Mouse (Mus musculus): ENCODE results near the gene Pdzrn3.

Pdzrn3 gene

DNA sequence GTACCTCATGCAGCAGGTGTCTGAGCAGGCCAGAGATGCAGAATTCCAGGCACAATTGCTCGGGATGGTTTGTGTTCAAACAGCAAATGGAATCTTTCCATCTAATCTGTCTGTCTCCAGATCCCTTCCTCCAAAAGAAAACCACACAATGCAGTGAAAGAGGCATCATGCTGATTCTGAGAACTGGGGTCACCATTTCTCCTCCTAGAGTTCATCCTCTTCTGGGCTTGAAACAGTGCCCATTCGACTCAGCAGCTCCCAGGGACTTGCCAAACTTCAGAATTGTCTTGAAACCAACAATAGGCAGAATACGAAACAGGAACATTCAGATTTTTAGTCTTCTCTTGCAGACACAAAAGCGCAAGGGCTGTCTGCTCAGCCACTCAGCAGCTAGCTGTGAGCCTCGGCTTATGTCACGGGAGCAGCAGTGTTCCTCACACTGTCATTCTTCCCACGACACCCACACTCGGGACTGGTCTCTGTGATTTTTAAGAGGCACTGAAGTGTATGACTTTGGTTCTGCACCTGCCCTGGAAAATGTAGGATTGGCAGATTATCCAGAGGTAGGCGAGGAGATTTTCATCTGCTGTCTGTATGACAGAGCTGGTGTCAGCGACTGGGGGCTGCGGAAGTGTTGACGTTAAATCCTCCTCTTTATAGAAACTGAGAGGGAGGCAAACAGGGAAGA, 125.6 kb downstream of the Pdzrn3 start:
- no peak for DNase-seq

DNA sequence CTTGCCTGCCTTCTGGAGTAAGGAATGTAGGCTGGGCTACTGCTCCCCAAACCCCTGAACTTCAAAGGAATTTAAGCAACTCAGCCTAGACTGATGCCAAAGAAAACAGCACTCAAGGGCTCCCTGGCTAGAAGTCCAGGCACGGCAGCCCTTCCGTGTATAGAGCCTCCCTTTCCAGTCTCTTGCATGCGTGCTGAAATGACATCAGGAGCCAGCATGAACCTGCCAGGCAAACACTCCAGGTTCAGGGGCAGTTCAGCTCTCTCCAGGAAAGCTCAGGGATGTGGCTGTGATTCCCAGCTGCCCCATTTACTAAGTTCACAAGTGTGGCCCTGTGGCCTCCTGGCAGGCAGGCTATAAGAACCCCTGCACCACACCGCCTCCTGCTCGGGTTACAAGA, 126.5 kb downstream of the Pdzrn3 start:
- no peak for DNase-seq

DNA sequence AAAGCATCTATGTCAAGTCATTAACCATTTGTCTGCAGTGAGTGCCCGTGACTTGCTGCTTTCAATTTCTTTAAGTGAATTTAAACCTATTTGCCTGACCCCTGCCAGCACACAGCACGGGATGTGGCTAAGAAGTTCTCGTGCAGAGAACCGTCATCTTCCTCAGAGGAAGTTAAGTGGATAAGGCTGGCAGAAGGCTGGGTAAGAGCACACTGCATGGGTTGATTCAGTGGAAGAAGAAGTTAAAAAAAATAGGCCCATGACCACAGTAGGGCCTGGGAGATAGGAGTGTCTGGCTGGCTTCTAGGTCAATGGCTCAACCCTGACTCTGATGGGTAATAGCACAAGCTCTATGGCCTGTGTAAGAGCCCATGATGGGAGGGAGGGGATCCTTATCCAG, 131.6 kb downstream of the Pdzrn3 start:
- no peak for DNase-seq

DNA sequence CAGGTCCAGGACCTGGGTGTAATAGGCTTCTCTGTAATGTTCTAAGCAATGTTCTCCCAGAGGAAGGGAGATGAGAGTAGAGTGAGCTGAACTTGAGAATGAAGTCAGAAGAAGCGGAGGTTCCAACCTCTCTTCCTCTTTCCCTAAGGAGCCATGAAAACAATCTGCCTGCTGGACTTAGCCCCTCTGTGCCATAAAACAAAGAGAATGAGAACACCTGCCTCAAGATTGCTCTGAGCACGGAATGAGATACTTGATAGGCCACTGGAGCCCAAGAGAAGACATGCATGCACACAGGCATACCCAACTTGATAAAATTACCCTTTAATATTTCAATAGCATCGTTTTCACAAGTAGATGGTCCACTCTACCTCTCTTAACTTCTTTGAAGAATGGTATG, 133.3 kb downstream of the Pdzrn3 start:
- no peak for DNase-seq

DNA sequence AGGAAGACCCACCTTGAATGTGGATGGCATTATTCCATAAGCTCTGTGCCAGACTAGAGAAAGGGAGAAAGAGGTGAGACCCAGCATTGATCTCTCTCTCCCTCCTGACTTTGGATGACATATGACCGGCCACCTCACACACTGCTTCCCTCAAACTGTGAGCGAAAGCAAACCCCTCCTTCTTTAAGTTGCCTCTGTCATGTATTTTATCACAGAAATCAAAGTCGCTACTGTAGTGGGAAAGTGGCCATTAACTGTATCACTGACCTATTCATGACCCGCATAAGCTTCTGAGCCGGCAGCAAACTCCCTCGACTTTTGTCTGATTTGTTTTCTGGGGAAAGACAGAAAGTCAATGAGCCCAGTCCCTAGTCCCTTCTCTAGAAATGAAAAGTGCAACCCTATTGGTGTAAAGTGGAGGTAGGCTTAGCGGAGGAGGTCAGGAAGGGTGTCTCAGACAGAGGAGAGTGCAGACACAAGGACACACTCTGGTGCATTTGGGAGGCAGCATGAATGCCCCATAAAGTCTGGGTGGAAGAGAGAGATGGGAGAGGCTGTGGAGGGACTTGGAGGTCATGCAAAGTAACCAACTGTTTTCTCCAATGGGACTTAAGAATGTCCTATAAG, 134.4 kb downstream of the Pdzrn3 start:
- no peak for DNase-seq

DNA sequence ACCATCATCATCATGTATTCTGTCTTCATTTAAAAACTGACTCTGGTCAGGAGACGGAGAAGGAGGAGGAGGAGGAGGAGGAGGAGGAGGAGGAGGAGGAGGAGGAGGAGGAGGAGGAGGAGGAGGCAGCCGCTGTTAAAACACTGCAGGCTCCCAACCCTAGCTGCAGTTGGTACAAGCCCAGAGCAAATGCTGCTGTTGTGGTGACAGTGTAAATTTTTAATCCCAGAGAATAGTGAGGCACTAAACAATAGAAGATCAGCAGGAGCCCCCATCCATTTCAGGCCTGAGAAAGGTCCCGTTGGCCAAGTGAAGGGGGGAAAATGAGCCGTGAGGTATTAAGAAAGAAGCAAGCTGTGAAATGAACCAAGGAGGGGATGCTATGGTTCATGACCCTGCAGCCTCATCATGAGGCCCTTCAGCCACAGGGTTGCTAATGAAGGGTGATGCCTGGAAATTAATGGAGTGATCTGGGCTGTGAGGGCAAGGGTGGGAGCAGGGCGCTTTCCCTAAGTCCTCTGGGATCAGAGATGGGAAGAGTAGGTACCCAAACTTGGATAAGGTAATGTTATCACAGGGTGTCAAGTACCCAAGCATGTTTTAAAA, 141.0 kb downstream of the Pdzrn3 start:
- DNase-seq = no peak

DNA sequence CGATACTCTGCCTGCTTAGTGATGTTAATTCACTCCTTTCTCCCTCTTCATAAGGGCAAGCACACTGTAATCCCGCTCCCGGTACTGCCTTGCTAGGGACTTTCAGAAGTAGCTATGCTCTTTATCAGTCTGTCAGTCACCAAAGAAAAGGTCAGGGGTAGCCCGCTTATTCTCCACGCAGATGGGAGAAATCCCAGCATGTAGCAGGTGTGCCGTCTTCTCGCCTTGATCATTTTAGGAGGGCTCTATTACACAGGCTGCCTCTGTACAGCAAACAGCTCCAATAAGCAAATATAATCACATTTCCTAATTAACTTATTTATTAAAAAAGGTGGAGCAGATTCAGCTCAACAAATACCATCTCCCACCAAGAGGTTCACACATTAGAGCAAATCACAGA, 141.5 kb downstream of the Pdzrn3 start:
- no peak for DNase-seq

DNA sequence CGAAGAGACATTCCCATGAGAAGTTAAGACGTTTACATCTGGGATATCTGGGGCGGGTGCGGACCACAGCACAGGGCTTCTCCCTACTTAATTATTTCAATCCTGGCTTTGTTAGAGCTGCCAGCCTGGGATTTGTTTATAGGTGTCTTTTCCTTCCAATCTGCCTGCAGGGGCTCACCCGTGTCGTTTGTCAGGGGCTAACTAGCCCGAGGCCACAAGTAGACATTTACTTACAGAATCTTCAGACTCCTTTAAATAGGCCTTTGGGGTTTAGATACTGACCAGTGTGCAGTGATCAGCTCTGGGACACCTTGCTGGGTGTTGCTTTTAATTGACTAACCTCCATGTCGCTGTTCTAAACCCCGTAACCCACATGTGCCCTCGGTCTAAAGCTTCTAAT, 143.3 kb downstream of the Pdzrn3 start:
- DNase-seq = no peak

DNA sequence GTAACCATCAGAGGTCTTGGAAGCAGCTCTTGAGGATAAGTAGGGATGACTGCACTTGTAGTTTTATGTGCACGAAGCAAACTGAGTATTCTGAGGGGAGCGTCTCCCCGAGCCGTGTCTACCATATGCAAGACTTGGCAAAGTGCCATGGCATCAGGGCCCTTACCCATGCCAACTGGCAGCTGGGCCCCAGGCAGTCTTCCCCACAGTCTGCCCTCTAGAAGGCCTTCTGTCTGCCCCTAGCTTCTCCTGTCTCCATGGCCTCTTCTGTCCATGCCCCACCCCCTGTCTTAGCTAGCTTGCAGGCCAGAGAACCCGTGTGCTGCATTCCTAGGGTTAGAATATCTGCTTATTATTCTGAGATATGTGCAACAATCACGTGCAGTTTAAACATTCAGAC, 144.0 kb downstream of the Pdzrn3 start:
- peak; percentile 51 to 53 for DNase-seq

DNA sequence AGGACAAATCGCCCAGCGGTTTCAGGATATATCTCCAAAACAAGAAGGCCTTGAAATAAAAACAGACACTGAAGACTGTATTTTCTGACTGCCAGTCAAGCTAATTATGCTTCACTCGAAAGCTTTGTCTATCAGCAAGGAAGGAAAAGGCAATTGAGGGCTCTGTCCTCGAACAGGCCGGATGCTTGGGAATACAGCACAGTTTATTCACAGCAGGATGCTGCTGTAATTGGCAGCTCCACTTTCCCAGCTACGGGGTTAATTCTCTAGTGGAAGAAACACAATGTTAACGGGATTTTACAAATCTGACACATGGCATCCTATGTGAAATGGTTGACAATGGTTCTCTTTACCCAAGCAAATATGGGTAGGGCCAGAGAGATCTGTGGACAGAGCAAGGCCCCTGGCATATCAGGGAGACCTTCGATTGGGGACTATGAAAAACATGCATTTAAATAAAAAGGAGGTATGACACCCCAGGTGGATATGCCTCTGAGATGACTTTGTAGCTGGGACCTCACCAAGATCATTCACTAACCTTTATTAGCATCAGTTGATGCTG, 150.3 kb downstream of the Pdzrn3 start:
- DNase-seq = no peak

DNA sequence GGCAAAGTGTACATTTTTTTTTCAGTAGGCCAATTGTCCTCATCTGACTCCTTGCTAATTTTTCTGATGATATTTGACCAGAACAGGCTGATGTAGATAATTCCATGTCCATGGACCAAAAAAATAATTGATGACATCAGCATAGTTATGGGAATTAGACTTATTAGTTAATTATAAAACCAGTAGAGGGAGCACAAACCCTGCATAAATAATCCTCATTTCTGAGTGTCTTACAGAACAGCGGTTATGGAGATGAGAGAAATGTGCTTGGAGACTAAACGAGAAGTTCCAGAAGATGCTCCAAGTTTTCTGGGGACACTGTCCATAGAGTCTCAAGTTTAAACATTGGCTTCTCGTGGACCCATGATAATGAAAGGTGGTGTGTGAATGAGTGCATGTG, 157.4 kb downstream of the Pdzrn3 start:
- DNase-seq = no peak

DNA sequence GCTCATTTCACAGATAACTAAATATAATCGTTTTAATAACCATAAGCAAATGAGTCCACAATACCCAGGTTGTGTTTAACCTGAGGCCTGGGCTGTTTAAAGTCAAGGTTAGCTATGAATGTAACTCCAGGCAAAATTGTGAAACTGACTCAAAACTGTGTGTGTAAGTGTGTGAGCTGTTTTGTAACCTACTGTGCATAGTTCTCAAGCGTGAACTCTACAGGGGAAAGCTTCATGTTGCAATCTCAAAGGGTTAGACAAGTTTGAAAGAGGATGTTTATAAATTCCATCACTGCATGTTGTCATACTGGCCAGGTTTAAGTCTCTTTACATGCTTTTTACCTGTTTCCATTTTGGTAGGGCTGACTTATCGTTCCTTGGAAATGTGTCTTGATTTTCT, 158.7 kb downstream of the Pdzrn3 start:
- no peak for DNase-seq

DNA sequence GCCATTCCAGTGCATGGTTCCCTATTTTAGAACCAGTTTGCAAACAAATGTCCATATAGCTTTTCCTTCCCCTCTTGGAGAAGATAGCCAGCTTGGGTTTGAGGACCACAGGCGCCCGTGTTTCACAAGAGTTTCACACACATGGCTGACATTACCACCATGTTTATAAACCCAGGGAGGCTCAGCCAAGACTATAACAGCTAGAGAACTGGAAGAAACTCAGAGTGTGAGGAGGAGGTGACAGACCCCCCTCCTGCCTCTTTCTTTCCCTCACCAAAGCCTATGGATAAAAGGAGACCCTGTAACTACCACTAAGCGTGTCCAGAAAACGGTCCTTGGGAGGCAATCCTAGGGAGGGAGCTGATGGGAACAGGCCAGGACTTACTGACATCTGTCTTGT, 159.5 kb downstream of the Pdzrn3 start:
- no peak for DNase-seq

DNA sequence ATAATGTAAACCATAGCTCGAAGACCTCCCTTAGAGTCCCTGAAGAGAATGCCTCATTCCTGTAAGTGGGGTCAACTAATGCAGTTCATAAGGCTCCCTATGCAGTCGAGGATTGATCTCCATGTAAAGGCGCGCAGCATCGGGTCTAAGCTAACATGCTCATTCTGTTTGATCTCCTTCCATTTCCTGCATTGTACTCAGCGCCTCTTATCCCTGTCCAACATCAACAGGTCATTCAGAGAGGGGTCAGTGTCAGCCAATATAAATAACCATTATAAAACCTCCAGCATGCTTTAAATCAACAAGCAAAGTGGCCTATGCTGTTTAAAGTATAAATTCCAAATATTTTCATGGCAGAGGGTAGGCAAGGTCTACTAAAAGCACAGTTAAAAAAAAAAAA, 159.9 kb downstream of the Pdzrn3 start:
- no peak for DNase-seq

DNA sequence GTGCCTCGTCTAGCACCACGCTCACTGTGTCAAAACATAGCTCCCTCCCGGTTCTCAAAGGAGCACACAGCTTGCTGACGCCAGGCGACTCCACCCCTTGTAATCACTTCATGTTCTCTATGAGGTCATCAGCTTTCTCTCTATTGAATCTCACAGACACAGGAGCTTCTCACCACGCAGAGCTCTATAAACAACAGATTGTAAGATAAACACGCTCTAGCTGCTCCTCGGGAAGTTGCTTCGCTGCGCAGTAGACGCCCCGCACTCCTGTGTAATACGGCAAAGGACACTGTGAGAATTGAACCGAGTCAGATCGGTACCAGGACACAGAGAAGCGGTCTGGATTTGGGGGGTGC, 162.3 kb downstream of the Pdzrn3 start:
- DNase-seq = no peak

DNA sequence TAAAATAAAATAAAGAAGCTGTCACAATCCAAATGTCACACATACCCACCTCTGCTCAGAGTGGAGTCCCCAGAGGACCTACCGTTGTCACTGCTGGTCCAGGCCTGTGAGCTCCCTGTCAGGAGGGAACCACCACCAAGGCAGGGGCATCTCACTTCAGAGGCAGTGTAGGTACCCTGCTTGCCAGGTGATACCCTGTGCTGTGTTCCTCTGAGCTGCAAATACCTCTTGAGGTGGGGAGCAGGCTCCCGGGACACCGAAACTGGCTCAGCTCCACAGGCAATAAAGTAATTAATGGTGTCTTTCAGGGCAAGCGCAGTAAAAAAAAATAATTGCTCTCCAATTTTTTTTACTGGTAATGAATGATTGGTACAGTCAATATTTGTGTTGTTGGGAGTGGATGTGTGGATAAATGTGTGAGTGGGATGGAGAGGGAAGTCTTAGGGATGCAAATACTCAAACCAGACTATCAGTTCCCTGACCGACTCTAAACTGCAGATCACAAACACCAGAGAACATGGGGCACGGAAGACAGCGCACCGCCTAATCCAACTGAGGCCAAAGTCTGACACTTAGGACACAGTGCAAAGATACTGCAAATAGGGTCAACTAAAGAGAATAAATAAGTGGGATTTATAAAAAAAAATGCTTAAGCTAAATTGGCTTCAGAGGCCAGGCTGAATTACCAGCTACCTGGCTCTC, 162.8 kb downstream of the Pdzrn3 start:
- no peak for DNase-seq

DNA sequence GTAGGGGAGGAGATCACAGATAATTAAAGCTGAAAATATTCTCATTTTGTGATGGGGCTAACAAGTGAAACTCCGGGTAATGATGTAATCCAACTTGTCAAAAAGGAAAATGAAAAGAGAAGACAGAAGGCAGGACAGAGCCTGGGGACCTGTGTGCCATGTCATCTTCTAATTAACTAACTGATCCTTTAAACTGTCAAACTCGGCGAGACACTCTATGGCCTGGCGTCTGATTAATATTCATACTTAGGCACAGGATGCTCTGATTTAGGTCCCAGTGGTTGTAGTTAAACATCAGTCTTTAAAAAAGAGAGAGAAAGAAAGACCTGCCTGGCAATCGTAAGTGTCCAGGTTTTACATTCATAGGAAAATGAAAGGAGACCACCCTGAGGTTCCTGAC, 164.6 kb downstream of the Pdzrn3 start:
- DNase-seq = no peak

DNA sequence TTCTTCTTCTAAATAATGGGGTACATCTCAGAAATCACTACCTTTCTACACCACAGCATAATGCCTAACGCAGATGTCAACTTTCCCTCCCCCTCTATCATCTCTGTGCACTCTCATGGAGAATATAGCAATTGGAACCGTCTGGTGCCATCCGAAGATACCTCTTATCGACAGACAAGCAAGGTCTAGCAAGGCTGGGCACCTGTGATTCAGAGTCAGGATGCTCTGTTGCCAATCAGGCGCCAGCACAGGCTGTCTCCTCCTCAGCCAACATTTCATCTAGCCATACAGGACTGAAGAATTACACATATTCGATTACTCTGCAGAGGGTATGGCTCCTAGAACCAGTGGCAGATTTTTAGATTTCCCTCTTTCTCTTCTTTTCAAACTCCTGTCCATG, 165.6 kb downstream of the Pdzrn3 start:
- DNase-seq = no peak

DNA sequence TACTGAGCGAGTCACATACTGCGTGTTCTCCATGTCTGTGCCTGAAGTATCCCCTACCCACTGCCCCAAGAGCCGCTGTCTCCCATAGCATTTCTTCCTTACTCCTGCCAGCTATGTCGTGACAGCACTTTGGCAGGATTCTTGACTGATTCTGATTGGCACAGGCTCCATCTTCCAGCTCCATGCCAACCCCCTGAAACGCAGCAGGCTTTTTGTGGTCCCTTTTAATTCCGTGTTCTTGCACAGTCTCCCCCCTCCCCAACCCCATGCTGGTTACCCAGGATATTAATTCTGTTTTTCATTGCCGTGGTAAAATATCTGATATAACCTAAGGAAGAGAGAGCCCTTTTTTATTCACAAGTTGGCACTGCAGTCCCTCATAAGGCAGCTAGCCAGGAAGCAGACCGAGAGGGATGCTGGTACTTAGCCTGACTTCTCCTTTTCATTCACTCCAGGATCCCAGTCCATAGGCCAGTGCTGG, 166.3 kb downstream of the Pdzrn3 start:
- peak in 1 of 2 experiments; percentile 23 for DNase-seq

DNA sequence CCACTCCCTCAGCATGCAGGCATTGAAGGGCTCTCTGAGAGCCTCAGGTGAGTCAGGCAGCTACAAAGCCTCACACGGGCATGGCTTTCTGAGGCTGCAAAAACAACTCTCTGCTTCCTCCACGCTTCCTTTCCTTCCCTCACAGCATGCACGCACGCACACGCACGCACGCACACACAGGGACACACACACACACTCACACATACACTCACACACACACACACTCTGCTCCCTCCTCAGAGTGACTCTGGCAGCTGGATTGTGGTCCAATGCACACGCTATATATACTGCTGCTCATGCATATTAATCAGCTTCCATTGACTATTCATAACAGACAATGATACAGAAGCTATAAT, 178.8 kb downstream of the Pdzrn3 start:
- DNase-seq = no peak

DNA sequence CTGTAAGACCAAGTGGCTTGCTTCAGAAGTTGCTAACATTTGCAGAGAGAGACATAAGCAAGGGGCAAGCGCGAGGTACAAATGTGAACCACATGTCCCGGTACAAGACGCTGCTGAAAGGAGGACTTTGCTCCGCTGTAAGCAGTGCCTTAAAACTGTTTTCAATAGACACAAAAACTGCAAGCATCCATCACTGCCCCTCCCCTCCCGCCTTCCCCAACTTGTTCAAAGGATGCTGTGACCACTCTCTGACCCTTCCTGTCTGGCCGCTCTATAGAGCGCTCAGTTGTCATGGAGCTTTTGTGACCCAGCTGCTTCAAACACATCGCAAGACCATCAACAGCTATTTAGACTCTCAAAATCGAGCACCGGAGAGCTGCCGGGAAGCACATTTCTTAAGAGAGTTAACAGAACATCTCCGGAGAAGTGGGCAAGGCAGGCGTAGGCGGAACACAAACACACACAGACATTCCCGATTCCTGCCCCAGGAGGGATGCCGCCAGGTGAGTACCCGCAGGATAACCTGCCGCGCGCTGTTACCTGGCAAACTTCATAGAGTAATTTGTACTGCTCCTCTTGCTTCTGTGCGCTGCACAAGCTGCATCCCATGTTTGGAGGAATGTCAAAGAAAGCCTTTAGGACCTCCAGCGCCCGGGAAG, 179.3 kb downstream of the Pdzrn3 start:
- DNase-seq = peak in 1 of 2 experiments; percentile 13

DNA sequence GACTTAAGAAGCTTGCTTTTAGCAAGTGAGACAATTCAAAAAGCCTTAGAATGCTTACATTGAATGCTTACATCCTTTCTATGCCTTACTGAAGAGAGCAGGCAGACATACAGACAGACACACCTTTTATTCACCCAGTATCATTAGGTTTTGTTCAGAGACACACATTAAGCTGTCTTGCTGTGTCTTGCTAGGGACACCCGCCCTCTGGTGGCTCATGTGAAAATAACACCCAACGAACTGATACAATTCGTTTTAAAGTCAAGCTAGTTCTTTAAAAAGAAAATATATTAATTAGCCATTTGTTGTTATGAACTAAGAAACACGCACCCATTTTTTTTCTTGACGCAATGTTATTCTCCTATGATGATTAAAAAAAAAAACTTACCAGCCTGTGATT, 180.1 kb downstream of the Pdzrn3 start:
- peak; percentile 74 to 79 for DNase-seq

DNA sequence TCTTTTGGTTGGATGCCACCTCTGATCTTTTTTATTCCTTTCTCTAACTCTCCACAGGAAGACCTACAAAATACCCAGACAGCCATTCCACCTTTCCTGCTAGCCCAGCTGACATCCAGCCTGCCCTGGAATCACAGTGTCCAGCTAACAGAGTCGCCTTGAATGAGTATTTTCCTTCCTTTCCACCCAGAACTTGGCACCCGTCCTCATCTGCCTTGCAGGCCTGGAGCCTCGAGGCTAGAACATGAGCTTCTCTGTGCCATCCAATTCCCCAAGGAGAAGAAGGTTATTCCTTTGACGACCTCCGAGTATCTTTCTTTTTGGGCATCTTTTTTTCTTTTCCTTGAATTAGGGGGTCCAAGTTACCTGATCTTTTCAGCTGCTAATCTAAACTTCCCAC, 181.8 kb downstream of the Pdzrn3 start:
- no peak for DNase-seq
